Mouse (Mus musculus) lung, postnatal 0 days (tissue): ENCODE data around the gene Usp22. TPM values are rescaled to one million over a fixed set of nuclear protein-coding genes. Genes with fewer than 3 reads are reported as not detected.

Source experiments
- ATAC-seq: fragments of 200-750 bp; cut with Nextera tagmentation; 2 replicates; pipeline ENCODE4 v1.8.0; 2017; ENCODE audit warnings: moderate library complexity
- DNase-seq: peaks from one replicate; pipeline ENCODE4 v3.0.0-alpha.2; 2016; ENCODE audit warnings: low spot score
- H3K27ac ChIP-seq: fragments of 300-500 bp; sonication (generic); 2 replicates; pipeline ENCODE4 v1.5.1; 2014; ENCODE audit warnings: antibody characterized with exemption, mild to moderate bottlenecking, low read length, mixed read lengths
- H3K27me3 ChIP-seq: fragments of 300-500 bp; sonication (generic); replicated peaks from 2 replicates; pipeline ENCODE4 v1.6.1; 2014; ENCODE audit warnings: low read length, mixed read lengths; ENCODE audit not compliant: insufficient read depth
- H3K36me3 ChIP-seq: fragments of 300-500 bp; sonication (generic); 2 replicates; pipeline ENCODE4 v1.6.1; 2014; ENCODE audit warnings: low read length, mixed read lengths; ENCODE audit not compliant: insufficient read depth
- H3K4me1 ChIP-seq: fragments of 300-500 bp; sonication (generic); 2 replicates; pipeline ENCODE4 v1.6.1; 2014; ENCODE audit warnings: antibody characterized with exemption, low read depth, low read length, mixed read lengths; ENCODE audit not compliant: insufficient read depth
- H3K4me2 ChIP-seq: fragments of 300-500 bp; sonication (generic); replicated peaks from 2 replicates; pipeline ENCODE4 v1.6.1; 2014; ENCODE audit warnings: low read depth, mild to moderate bottlenecking, low read length, moderate library complexity, mixed read lengths
- H3K4me3 ChIP-seq: fragments of 300-500 bp; sonication (generic); 2 replicates; pipeline ENCODE4 v1.5.1; 2014; ENCODE audit warnings: low read depth, low read length
- H3K9ac ChIP-seq: fragments of 300-500 bp; sonication (generic); replicated peaks from 2 replicates; pipeline ENCODE4 v1.6.1; 2014; ENCODE audit warnings: low read depth, mild to moderate bottlenecking
- H3K9me3 ChIP-seq: fragments of 300-500 bp; sonication (generic); 2 replicates; pipeline ENCODE4 v1.6.1; 2016; ENCODE audit warnings: low read length, mixed read lengths
- CTCF ChIP-seq: IDR thresholded peaks from 2 replicates; pipeline ENCODE4 v1.5.1; 2016; ENCODE audit warnings: antibody characterized with exemption, mild to moderate bottlenecking
- EP300 ChIP-seq: IDR thresholded peaks from 2 replicates; pipeline ENCODE4 v1.6.1; 2016; ENCODE audit warnings: antibody characterized with exemption, mild to moderate bottlenecking, control low read depth
- WGBS: fragments of 180-500 bp; shearing (Covaris S2); extraction: QIAGEN DNeasy Blood & Tissue Kit; methylation state at CpG from one replicate; pipeline ENCODE4 v1.1.7; 2014; 5-methylcytosine and 5-hydroxymethylcytosine counted together
- polyA plus RNA-seq: library from polyadenylated mRNA; unstranded; fragments of >200 nt; fragmentation: Nextera tagmentation; extraction: Ambion mirVana; gene quantifications from 2 replicates; pipeline ENCODE4 v1.2.1, GENCODE M21; 2015

Usp22 gene
- polyA plus RNA-seq, 1 experiment from 2014 or later, result 38.4 TPM

GRCm38 (mm10) chr11:61202810-61203209 lies 28.0 kb upstream of the Usp22 start:
- ATAC-seq (no peak), DNase-seq (no peak)
- Histone ChIP-seq H3K4me3 (no peak overlapping the region), H3K27ac (no peak overlapping the region), H3K27me3 (no peaks in the 10 kb centered on the region), H3K4me1 (no peaks in the 10 kb centered on the region), H3K4me2 (no peak overlapping the region), H3K36me3 (no peaks in the 10 kb centered on the region), H3K9ac (no peak overlapping the region), H3K9me3 (no peaks in the 10 kb centered on the region)
- 59% methylated on average over 2 of the region's 2 CpGs for WGBS
- no peak for TF ChIP-seq EP300
- no peak for TF ChIP-seq CTCF

DNA sequence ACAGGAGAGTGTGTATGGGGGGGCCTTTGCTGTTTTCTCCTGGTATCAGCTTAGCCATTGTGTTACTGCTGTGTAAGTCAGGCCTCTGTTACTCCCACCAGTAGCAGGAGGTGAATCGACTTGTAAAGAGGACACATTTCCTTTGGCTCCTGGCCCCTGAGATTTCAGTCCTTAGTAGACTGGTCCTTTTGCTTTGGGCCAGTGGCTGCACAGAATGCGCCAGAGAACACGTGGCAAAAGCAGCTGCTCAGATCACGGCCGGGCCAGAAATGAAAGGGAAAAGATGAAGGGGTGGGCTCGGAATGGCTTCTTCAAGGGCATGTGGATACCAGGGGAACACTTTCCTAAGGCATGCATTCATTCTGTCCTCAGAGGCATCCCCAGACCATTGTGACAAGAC lies 27.3 kb upstream of the Usp22 start:
- ATAC-seq (no peak), DNase-seq (no peak)
- Histone ChIP-seq H3K4me2 (no peak overlapping the region), H3K36me3 (no peaks in the 10 kb centered on the region), H3K27me3 (no peaks in the 10 kb centered on the region), H3K27ac (no peak overlapping the region), H3K4me1 (no peaks in the 10 kb centered on the region; the same call in 1 of the 2 replicates), H3K4me3 (no peak overlapping the region), H3K9me3 (no peaks in the 10 kb centered on the region), H3K9ac (no peak overlapping the region)
- TF ChIP-seq EP300, result no peak
- no peak for TF ChIP-seq CTCF
- 69% methylated on average over 6 of the region's 6 CpGs for WGBS

- no peak overlapping the region for H3K4me2 ChIP-seq
- H3K9me3 ChIP-seq, result no peaks in the 10 kb centered on the region
- H3K4me3 ChIP-seq, result no peak overlapping the region
- no peaks in the 10 kb centered on the region for H3K36me3 ChIP-seq
- H3K27ac ChIP-seq, result no peak overlapping the region
- no peaks in the 10 kb centered on the region; the same call in 1 of the 2 replicates for H3K4me1 ChIP-seq
- ATAC-seq, result peak; percentile 42
- WGBS, result 59% methylated on average over 4 of the region's 4 CpGs
- TF ChIP-seq EP300, result no peak
- no peak for TF ChIP-seq CTCF
- no peaks in the 10 kb centered on the region for H3K27me3 ChIP-seq
- DNase-seq, result peak; percentile 49
- no peak overlapping the region for H3K9ac ChIP-seq
Measured at GRCm38 (mm10) chr11:61199620-61200362, 24.9 kb upstream of the Usp22 start.

GRCm38 (mm10) chr11:61197935-61198334 lies 23.1 kb upstream of the Usp22 start:
- Histone ChIP-seq H3K9ac (no peak overlapping the region), H3K27me3 (no peaks in the 10 kb centered on the region), H3K4me1 (no peaks in the 10 kb centered on the region; the same call in 1 of the 2 replicates), H3K9me3 (no peaks in the 10 kb centered on the region), H3K36me3 (no peaks in the 10 kb centered on the region), H3K4me2 (no peak overlapping the region), H3K4me3 (no peak overlapping the region), H3K27ac (peak overlapping the region; percentile 72)
- ATAC-seq (no peak), DNase-seq (peak; percentile 34)
- TF ChIP-seq EP300 (no peak), CTCF (no peak)

GRCm38 (mm10) chr11:61196616-61197353 lies 21.9 kb upstream of the Usp22 start:
- peak; percentile 85 for DNase-seq
- Histone ChIP-seq H3K27ac (peak overlapping the region; percentile 72), H3K4me1 (no peaks in the 10 kb centered on the region; the same call in 1 of the 2 replicates), H3K27me3 (no peaks in the 10 kb centered on the region), H3K36me3 (no peaks in the 10 kb centered on the region), H3K4me3 (no peak overlapping the region), H3K9me3 (no peaks in the 10 kb centered on the region), H3K4me2 (no peak overlapping the region), H3K9ac (no peak overlapping the region)
- WGBS, result 51% methylated on average over 14 of the region's 14 CpGs
- TF ChIP-seq CTCF (no peak), EP300 (peak; percentile 24; the same call in 1 of the 2 replicates)
- ATAC-seq, result peak; percentile 90

GRCm38 (mm10) chr11:61193392-61193791 lies 18.5 kb upstream of the Usp22 start:
- ATAC-seq, result peak; percentile 67
- 4% methylated on average over 9 of the region's 9 CpGs for WGBS
- no peaks in the 10 kb centered on the region; the same call in 1 of the 2 replicates for H3K4me1 ChIP-seq
- H3K27ac ChIP-seq, result no peak overlapping the region
- H3K27me3 ChIP-seq, result no peaks in the 10 kb centered on the region
- no peak overlapping the region for H3K9ac ChIP-seq
- TF ChIP-seq CTCF (peak; percentile 99), EP300 (no peak)
- H3K4me3 ChIP-seq, result no peak overlapping the region
- H3K4me2 ChIP-seq, result no peak overlapping the region
- peak; percentile 88 for DNase-seq
- no peaks in the 10 kb centered on the region for H3K36me3 ChIP-seq
- no peaks in the 10 kb centered on the region for H3K9me3 ChIP-seq
